ENCODE assay signal across 11 mouse cellular contexts in genomic region chr15:99505324-99506095, GRCm38 (mm10). TPM values are rescaled to one million over a fixed set of nuclear protein-coding genes. Genes with fewer than 3 reads are reported as not detected.
A peak's percentile ranks its signal among the peaks of the same experiment; 100 is the strongest.
DNase-seq lines count a peak whose midpoint lies in the region; ATAC-seq and TF ChIP-seq lines count a peak whose summit lies in the region.
"Had no signal": no experiment of that assay in that cellular context is flagged by ENCODE, and none has a peak within 500 bp of the region (broad histone marks: within the 10 kb centered on the region; RNA-seq: fewer than 3 reads in every experiment).

No protein-coding gene starts in this region.

- H3K27ac ChIP-seq in cerebellum, adult 2 months (ENCODE audit: insufficient read depth, low read length): peak overlapping the region; percentile 19
- H3K27ac ChIP-seq in olfactory bulb, adult 2 months (ENCODE audit: insufficient read depth, low read depth, low read length): peak overlapping the region; percentile 37
- H3K27ac ChIP-seq: midbrain, embryonic 15.5 days had no signal

- no peak for TF ChIP-seq POLR2A in cerebellum, adult 2 months (IDR thresholded peaks at IDR 0.05; ENCODE audit: borderline replicate concordance, insufficient read depth, low read length)
- TF ChIP-seq POLR2A in olfactory bulb, adult 2 months (IDR thresholded peaks at IDR 0.05; ENCODE audit: insufficient read depth, low read depth, low read length): no peak

- TF ChIP-seq CTCF in cerebellum, adult 2 months (IDR thresholded peaks at IDR 0.05; ENCODE audit: borderline replicate concordance, insufficient read depth, low read depth, low read length): no peak
- no peak for TF ChIP-seq CTCF in olfactory bulb, adult 2 months (IDR thresholded peaks at IDR 0.05; ENCODE audit: insufficient read depth, low read depth, low read length)

- peaks cover 45% of the 10 kb centered on the region for H3K4me1 ChIP-seq in cerebellum, adult 2 months (ENCODE audit: control insufficient read depth, insufficient read depth, low read length)
- H3K4me1 ChIP-seq in olfactory bulb, adult 2 months (ENCODE audit: control insufficient read depth, insufficient read depth, low read length): peaks cover 47% of the 10 kb centered on the region

- H3K27me3 ChIP-seq in cerebellum, adult 2 months (ENCODE audit: control insufficient read depth, insufficient read depth, low read length): no peaks in the 10 kb centered on the region
- H3K27me3 ChIP-seq: midbrain, embryonic 15.5 days had no signal

- ATAC-seq in megakaryocyte-erythroid progenitor cell, adult 5-6 weeks (replicated peaks; ENCODE audit: low FRiP score, low TSS enrichment, poor library complexity, severe bottlenecking): no peak
- ATAC-seq: midbrain, embryonic 15.5 days had no signal

- 75% methylated on average over 15 of the region's 15 CpGs for WGBS in cerebellum, adult 2 months
- 71% methylated on average over 15 of the region's 15 CpGs for WGBS in olfactory bulb, adult 2 months

- H3K4me3 ChIP-seq in cerebellum, adult 2 months (replicated peaks; ENCODE audit: insufficient read depth, low read depth, low read length): no peak overlapping the region
- H3K4me3 ChIP-seq in olfactory bulb, adult 2 months (ENCODE audit: insufficient read depth, low read depth, low read length): no peak overlapping the region
- H3K4me3 ChIP-seq: midbrain, embryonic 15.5 days had no signal

- DNase-seq in cerebellum, adult 2 months: peak; percentile 17 to 26
- DNase-seq in cerebellum, postnatal 10 days: no peak
- peak; percentile 43 to 58 for DNase-seq in kidney, postnatal 4 days
- DNase-seq in kidney, adult 8-10 months: no peak
- peak; percentile 32 for DNase-seq in cerebellum, adult 9-10 months
- DNase-seq in frontal cortex, postnatal 10 days (ENCODE audit: low spot score in 2 of 2): no peak

RNA-seq across cellular contexts. Expression of gene Faim2, which starts 22.5 kb away (rescaled TPM):
- 241 and 263 TPM in 2 replicates for polyA plus RNA-seq in cerebellum, adult 2 months (2012; rRNA removed)
- not detected in 2 replicates for polyA plus RNA-seq in olfactory bulb, adult 2 months (2012; ENCODE audit: insufficient read depth, insufficient read length, low replicate concordance, missing spikeins)
- total RNA-seq in megakaryocyte-erythroid progenitor cell, adult 5-6 weeks (2014; fragmentation: Nextera tagmentation): not detected in 2 replicates
- not detected in 2 replicates for total RNA-seq in megakaryocyte-erythroid progenitor cell, adult 5-6 weeks (2017)
- polyA plus RNA-seq: heart, postnatal 0 days; liver, adult 2 months had no signal

RNA-seq across cellular contexts. Expression of gene Bcdin3d, which starts 31.0 kb away (rescaled TPM):
- 11.6 and 12.4 TPM in 2 replicates for polyA plus RNA-seq in cerebellum, adult 2 months (2012; rRNA removed)
- not detected in 2 replicates for polyA plus RNA-seq in olfactory bulb, adult 2 months (2012; ENCODE audit: insufficient read depth, insufficient read length, low replicate concordance, missing spikeins)
- total RNA-seq in megakaryocyte-erythroid progenitor cell, adult 5-6 weeks (2014; fragmentation: Nextera tagmentation): 6.5 and 11.4 TPM in 2 replicates
- 5.3 and 6.6 TPM in 2 replicates for total RNA-seq in megakaryocyte-erythroid progenitor cell, adult 5-6 weeks (2017)

RNA-seq across cellular contexts. Expression of gene Nckap5l, which starts 48.0 kb away (rescaled TPM):
- 12.3 TPM in 2 replicates for polyA plus RNA-seq in cerebellum, adult 2 months (2012; rRNA removed)
- polyA plus RNA-seq in olfactory bulb, adult 2 months (2012; ENCODE audit: insufficient read depth, insufficient read length, low replicate concordance, missing spikeins): not detected in 2 replicates
- total RNA-seq in megakaryocyte-erythroid progenitor cell, adult 5-6 weeks (2014; fragmentation: Nextera tagmentation): 1.6 and 16.0 TPM in 2 replicates
- 0.52 and 7.4 TPM in 2 replicates for total RNA-seq in megakaryocyte-erythroid progenitor cell, adult 5-6 weeks (2017)

Comparison
In these comparisons a context has a peak if more than half of its experiments do, and no peak if none do; other contexts are left out.
1. DNase-seq: peak in cerebellum, adult 2 months (2 of 2), kidney, postnatal 4 days (2 of 2) and cerebellum, adult 9-10 months (single experiment); none in cerebellum, postnatal 10 days (0 of 2), kidney, adult 8-10 months (0 of 2) and frontal cortex, postnatal 10 days (0 of 2).
2. RNA of gene Bcdin3d, which starts 31.0 kb away (polyA plus RNA-seq): 11.6 to 12.4 TPM in cerebellum, adult 2 months; not detected in olfactory bulb, adult 2 months; every median in the first group is over 10 times any median in the second.